Mouse (Mus musculus) cerebellum, postnatal 10 days (tissue): ENCODE results near the gene Slc17a9.

Experiments used
- DNase-seq, 2 experiments: peaks; one replicate each; pipeline ENCODE4 v3.0.0; 2021; ENCODE audit warnings: mixed read lengths in 2 of 2

The Slc17a9 gene

DNA sequence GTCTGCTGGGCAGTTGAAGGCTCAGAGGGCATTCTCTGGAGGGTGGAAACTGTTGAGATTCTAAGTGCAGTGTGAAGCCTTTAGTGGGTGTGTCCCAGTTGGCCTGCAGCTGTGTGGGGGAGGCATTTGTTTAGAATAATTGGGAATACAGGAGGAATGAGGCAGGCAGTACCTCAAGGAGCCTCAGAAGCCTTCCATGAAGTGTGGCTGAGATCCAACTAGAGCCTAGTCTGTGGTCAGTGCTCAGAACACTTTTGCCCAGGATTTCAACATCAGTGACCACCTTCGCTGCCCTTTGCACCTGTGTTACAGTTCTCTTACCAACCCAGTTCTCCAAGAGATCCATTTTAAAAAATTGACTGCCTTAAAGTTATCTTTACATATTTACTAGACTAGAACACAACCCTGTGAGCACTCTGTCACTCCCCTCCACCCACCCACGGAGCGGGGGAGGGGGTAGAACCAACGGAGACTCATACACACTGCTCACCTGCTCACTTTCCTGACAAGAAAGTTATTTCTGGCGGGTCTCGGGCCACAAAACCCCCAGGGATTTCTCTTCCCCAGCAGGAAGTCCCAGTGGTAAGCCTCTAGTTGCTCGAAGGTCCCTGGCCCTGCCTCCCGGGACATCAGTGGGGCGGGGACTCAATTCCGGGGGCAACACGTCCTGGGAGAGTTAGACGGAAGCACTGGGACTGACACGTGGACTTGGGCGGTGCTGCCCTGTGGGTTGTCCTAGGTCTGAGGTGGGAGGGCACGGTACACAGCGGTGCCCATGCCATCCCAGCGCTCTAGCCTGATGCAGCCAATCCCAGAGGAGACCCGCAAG lies at the start of gene Slc17a9:
Gene Slc17a9, plus strand, starts transcription at position 679 of the 829 bp plus-strand sequence.
- DNase-seq, result peak in 1 of 2 experiments; percentile 27

DNA sequence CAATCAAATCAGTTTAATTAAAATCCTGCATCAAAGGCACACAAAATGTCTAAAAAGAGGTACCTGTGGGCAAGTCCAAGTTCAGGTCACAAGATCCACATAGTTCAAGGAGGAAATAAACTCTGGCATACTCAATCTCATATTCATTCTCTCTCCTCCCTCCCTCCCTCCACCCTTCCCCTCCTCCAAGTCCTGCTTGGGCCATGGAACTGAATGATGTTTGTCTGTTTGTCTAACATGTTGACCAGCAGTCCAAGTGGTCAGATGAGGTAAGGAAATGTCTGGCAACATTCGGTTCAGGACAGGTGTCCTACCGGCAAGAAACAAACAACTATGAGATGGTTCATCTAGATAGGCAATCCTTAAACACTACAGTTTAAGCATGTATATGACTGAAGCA lies 48.4 kb upstream of the Slc17a9 start:
- DNase-seq, result no peak

DNA sequence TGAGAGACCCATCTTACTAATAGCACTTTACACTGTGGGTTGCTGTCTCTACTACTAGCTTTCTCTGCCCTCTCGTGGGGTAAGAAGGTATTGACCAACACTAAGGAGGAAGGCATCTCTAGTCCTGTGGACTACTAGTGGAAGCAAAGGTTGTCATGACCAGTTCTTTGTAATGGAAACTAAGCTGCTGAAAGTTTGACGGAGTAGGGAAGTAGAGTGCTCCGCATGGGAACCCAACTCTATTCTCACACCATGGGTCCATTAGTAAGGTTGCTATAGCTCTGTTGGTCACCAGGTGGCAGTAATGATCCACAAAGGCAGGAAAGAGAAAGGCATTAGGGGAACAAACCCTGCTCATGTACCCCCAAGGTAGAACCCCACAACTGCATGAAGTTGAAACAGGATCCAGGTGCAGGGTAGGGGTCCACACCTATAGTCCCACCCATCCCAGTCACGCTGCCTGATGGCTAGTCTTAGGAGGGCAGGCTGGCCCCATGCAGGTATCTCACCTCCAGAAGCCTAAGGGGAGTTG lies 46.4 kb upstream of the Slc17a9 start:
- peak; percentile 75 to 82 for DNase-seq

DNA sequence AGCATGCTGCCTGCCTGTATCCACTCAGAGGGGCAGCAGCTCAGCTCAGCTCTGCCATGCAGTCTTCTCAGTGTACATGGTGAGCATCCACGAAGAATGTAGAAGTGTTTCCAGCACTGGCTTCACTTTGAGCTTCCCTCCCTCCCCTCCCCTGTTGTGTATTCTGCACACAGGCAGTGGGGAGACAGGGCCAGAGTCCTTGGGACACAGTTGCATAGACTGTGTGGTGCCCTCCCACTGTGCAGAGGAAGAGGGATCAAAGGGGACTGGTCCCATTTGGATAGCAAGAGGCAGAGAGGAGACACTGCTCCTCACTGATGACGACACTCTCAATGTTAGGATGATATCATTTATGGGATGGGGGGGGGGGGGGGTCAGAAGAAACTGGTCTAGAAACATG lies 43.8 kb upstream of the Slc17a9 start:
- DNase-seq, result no peak

DNA sequence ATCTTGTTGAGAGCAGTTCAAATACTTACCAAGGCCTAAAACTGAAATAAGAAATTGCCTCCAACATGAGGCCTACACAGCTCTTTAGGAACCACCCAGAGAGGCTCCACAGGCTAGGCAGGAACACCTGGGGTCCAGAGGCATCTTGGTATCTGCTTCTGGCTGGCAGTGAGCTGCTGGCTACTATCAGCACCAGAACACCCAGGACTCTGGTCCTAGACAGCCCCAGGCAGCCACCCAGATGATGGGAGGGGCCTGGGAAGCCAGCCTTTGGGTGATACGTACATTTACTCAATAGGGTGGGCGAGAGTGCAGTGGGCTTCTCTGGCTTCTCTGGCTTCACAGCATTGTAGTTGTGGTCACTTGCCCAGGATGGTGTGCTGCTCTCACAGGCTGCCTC lies 41.5 kb upstream of the Slc17a9 start:
- DNase-seq, result no peak

DNA sequence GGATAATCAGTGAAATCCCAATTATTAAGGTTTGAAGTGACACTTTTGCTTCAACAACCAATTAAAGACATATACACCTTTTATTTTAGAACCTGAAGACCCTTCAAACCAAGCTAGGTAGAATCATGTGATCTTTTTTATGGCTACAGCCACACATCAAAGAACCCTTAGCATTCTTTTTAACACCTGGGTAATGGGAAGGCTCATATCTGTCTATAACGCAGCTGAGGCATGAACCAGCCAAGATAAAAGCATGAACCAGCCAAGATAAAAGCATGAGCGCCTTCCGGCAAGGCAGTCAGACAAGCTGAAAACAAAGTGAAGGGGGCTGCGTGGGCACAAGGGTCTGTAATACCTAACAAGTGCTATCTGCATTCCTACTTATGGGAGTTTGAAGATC lies 41.0 kb upstream of the Slc17a9 start:
- DNase-seq, result no peak

DNA sequence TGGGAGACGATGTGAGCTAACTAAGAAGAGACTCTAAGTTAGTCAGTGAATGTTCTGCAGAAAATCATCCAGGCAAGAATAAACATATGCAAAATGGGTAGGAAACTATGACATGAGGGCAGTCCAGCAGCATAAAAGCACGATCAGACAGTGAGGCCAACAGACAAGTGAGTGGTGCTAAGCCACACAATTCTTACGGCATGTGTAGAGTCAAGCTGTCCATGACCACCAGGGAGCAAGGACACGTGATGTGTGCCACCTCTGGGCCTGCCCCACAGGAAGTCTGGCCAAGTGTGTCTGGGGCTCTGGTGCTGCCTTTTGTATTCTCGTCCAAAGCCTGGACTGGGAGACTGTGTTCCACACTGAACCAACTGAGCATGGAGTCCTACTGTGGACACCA lies 35.2 kb upstream of the Slc17a9 start:
- DNase-seq, result peak in 1 of 2 experiments; percentile 18

DNA sequence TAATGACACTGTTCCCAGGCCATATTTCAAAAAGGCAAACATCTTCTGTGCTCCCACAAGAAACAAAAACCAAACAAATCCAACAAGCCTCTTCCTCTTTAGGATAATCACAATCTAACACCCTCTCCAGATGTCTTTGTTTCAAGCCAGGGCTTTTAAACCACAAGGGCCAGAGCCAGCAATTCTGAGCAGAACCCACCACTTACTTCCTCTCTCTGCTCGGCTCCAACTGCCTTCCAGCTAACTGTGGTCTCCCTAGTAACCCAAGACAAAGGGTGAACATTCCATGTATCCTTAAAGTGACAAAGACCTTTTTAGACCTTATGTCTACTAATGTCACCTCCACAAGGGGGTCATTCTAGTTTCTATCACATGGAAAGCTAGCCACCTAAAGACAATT lies 32.4 kb upstream of the Slc17a9 start:
- DNase-seq, result peak in 1 of 2 experiments; percentile 40

DNA sequence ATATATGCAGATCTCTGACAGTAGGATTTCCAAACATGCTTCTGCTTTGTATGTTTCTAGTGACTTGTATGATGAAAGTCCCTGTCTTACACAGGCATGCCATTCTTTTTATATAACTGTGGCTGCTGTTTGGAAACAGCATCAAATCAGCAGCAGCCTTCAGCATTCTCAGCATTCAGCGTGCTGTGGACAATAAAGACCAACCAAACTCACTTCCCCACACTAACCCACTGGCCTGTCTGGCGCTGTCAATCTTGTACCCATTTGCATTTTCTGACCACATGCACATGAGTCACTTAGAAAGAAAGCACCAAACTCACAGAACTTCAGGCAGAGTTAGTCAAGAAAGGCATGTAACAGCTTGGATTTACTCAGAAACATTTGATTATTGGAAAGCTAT lies 29.9 kb upstream of the Slc17a9 start:
- no peak for DNase-seq

DNA sequence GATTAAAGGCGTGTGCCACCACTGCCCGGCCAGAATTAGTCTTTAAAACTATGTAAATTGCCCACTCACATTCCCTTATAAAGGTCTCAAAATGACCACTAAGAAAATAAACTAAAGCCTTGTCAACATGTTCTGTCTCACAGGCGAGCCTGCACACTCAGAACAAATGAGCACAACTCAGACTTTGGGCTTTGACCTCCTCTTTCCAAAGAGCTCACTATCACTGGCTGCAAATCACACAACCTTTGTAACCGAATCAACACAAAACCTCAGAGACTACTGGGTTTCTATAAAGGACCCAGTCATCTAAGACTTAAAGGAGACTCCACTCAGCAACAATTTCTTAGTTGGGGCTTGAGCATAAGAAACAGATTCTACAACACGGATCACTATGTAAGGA lies 24.6 kb upstream of the Slc17a9 start:
- DNase-seq, result no peak

DNA sequence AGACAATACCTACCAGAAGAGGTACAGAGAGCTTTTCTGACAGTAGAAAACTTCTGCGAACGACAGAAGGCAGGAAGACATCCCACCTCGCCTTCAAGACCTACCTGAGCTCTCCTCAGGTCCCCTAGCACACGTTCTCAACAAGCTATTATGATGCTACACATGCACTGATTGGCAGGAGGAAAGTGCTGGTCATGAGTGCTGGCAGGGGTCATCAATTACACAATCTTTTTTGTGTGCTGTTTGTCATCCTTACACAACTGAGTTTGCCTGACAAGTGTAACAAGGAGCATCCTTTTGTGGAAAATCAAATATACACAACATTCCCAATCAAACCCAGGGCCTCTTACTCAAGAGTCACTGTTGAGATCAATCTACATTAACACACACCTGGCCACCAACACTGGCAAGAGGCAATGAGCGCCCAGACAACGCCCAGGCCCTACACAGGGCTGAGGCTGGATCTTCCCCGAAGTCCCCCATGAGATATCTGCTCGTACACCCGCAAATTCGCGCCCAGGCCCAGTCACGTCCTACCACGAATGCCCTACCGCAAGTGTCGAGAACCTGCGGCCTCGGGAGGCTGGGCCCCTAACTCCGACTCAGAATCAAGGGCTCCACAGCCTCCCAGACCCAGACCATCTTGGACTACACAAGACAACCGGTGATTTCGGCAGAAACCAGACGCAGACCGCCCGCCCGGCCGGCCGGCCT lies 23.9 kb upstream of the Slc17a9 start:
- DNase-seq, result no peak

DNA sequence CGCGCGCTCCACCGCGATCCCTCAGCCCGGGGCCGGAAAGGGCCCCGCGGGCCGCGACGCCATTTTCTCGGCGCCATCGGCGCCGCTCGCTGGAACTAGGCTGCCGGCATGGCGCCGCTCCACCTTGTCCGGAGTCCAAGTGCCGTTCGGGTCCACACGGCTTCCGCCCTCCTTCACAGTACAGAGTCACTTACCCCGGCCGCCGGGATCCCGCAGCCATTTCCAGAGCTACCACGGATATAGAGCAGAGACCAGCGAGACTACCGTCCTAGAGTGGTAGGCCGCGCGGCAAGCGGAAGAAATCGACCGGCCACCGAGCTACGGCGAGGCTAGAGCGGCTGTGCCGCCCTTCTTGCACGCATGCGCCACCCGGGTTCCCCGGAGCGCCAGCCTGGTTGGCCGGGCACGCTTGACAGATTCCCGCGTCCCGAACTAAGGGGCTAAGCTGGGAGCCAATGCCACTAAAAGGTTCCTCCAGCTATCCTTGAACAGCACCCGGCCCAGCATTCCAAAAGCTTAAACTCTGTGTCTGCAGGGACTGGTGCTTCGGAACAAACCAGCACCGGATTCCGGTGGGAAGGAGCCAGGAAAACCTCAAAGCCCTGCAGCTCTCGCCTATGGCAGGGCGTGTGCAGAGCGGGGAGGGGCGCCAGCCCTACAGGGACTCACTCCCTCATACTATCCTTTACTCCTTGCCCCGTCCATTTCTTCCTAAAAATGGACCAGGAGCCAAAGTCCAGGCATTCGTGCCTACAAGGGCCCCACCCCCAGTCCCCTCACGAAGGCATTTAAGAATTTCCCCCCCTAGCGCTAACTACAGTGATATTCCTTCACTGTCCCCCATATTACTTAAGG lies 23.1 kb upstream of the Slc17a9 start:
- DNase-seq, result peak; percentile 96 to 97

DNA sequence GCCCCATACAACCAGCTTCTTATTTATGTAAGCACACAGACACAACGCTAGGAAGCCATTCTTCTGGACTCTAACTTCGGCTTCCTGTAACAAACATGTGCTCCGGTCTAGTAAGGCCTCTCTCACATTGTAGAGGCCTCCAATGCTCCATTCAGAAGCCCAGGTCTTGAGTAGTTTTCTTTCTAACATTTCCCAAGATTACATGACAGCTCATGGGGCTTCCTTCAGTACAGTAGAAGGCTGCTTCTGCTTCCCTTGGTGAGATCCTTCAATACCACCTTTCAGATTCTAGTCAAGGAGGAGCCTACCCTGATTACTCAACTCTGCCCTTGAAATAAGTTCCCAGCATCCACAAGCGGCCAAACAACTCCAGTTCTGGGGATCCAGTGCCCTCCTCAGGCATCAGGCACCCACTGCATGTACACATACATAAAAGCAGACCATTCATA lies 22.3 kb upstream of the Slc17a9 start:
- DNase-seq, result no peak

DNA sequence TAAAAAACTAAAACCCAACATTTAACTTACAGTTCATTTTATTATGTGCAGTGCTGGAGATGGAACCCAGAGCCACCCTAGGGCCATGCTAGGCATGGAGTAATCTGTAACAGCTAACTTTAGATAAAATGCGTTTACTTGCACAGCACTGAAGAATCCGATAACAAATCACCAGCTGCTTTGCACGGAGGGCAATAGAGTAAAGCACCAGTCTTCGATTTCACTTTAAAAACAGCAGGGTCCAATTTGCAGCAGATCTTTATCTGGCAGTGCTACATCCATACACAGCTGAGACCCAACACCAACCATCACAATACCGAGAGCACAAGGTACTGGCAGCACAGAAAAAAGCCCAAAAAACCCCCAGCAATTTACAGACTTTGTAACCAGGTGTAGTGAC lies 21.9 kb upstream of the Slc17a9 start:
- DNase-seq, result no peak

DNA sequence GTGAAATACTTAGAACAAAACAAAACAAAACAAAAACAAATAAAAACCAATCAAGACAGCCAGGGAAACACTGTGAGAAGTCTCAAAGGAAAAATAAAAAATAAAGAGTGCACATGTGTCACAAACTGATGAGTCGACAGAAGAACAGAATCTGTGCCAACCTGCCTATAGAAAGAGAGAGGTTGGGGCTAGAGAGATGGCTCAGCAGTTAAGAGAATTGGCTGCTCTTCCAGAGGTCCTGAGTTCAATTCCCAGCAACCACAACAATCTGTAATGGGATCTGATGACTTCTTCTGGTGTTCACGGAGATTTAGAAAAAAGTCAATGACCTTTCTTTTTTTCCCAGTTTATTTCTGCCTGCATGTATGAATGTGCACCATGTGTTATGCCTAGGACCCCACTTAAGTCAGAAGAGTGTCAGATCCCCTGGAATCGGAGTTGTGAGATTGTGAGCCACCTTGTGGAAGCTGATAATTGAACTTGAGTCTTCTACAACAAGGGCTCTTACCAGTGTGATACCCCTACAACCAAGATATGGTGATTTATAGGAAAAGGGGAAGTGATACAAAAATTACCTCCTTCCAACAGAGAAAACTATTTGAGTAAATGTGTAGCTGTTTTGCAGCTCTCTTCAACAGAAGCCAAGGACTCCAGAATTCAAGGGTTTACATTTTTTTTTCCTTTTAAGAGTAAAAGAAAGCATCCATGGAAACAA lies 21.3 kb upstream of the Slc17a9 start:
- no peak for DNase-seq

DNA sequence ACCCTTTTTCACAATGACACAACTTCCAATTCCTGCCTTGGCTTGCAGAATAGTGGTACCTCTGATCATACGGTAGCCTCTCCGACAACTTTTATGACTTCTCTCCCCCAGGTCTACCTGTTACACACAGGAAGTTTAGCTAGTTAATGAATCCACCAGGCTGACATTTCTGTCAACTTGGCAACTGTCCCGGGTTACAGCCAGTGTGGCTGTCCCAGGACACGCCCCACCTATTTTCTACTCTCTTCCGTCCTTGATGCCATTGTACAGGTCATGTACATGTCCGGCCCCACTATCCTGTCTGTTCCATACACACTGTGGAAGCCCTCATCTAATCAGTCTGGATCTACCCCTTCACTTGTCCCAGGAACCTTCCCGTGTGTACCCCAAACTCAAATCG lies 20.5 kb upstream of the Slc17a9 start:
- no peak for DNase-seq

DNA sequence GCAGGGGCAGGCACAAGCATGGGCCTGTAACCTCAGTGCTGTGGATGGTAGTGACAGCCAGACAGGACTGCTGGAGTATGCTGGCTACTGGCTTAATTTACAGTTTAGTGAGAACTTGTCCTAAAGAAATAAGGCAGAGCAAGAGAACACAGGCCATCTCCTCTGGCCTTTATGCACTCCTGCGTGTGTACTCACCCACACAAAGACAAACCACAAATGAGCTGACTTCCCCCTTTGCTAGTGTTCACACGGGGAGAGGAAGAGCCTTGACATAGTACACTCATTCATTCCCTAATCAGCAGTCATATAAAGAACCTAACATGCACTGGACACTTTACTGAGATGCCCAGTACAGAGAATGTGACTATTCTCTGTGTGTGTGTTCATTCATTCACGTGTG lies 20.0 kb upstream of the Slc17a9 start:
- no peak for DNase-seq

DNA sequence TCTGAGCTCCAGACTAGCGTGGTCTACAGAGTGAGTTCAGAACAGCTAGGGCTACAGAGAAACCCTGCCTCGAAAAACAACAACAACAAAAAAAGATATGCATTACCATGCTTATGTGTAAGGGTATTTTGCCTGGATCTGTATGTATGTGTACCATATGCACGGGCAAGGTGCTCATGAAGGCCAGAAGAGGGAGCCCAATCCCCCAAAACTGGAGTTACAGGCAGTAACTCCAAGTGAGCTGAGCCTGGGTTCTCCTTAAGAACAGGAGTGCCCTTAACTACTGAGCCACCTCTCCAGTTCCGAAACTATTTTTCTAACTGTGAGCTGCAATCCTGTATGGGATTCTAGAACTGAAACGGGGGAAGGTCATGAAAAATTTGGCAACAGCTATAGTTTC lies 19.1 kb upstream of the Slc17a9 start:
- DNase-seq, result no peak

DNA sequence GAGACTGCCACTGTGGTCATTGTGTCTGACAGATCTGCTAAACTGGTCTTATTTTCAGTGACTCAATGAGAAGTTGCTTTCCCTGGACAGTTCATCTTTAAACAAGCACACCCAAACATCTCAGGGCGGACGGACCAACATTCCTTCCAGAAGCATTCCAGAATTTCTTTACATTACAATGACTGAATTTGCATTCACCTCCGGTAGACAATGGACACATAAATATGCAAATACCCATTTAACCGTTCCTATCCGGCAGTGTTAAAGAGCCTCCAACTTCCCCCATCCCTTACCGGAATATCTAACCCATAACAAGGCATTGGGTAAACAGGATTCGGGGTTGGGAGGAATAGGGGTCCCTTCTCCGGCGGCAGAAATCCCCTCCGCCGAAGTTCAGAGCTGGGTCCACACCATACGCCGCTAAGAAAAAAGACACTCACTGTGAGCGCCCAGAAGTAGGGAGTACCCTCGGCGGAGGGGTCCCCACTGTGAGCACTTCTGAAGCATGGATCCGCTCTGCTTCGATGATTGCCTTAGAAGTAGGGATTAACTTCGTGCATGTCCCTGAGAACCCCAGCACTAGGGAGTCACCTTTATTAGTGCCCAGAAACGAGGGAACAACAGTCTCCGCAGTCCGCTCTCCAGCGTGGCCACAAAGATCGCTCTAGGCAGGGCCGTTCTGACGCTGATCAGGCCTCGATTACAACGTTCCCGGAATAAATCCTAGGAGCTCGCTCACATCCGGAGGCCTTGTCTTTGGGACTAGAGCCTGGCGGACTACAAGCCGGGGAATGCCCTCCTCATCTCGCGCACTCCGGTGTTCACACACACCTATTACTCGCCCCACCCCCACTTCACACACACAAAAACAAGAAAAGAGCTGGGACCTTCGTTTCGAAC lies 15.8 kb upstream of the Slc17a9 start:
- no peak for DNase-seq

DNA sequence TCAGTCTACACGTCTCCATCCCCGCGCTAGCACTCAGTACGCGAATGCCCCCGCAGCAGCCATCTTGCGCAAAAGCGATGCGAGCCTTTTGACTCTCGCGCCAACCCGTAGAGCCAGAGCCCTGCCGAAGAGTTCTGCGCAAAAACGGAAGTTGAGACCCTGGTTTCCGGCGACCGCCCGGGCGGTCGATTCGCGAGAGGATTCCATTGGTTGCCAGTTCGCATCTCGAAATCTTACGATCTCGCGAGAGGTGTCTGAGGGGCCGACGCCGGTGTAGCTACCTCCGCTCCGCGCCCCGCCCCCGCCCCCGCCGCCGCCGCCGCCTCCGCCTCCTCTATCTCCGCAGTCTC lies 15.2 kb upstream of the Slc17a9 start, which contains the start of the genes Dido1 and Gid8:
Gene Dido1, minus strand, starts transcription at position 77 of the 350 bp plus-strand sequence.
Gene Gid8, plus strand, starts transcription at position 195 of the 350 bp plus-strand sequence.
- DNase-seq, result peak; percentile 98
